Mouse (Mus musculus) right cerebral cortex, postnatal 14 days (tissue): Measurements from ENCODE around the gene Setd4.

Experiments
- DNase-seq: peaks from one replicate; pipeline ENCODE4 v3.0.0; 2022

The Setd4 gene

GRCm38 (mm10) chr16:93544931-93545330 is 58.9 kb downstream of the Setd4 start:
- DNase-seq = no peak

- peak; percentile 37 for DNase-seq
These were observed 60.2 kb downstream of the Setd4 start for GRCm38 (mm10) chr16:93543704-93544103.

- DNase-seq = no peak
These were observed 64.0 kb downstream of the Setd4 start for GRCm38 (mm10) chr16:93539891-93540290.

DNA sequence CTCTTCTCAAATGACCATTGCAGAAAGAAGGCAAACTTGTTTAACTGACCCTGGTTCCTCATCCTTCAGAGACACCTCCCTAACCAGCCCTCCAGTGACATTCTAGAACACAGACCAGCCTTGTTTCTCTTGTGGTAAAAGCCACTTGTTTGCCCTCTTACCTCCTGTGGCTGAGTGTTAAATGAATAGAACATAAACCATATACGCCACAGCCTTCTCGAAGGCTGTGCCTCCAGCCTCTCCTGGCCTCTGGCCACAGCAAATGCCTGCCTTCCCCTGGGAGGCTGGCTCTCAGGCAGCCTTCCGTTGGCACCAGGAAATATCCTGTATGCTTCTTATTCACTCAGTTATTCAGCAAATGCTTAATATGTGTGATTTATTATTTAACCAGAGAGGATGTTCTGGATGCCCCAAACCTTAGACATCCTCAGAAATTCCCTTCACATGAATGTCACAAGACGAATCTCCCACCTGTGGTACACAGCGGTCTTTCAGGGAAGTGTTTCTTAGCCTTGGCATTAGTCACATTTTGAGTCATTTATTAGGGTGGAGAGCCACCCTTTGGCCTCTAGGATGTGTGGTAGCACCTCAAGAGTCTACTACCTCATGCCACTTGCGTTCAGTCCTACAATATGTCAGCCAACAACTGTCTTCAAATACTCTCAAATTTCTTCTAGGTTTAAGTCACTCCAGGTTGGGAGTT is 68.6 kb downstream of the Setd4 start:
- no peak for DNase-seq
